Mouse (Mus musculus) left cerebral cortex, postnatal 36 days (tissue): ENCODE data around the gene Rxfp4. TPM values are rescaled to one million over a fixed set of nuclear protein-coding genes. Genes with fewer than 3 reads are reported as not detected.

Experiments
- DNase-seq, 2 experiments: peaks; one replicate each; pipeline ENCODE4 v3.0.0; 2021 to 2022; ENCODE audit warnings: low spot score in 2 of 2, mixed read lengths in 1 of 2
- intact Hi-C: fragments of 180-260 bp; cut with DNase I; formaldehyde crosslinking; loops from one replicate; pipeline ENCODE4 v1.15.1; 2025
- total RNA-seq, 2 experiments: library from RNA; stranded (reverse); gene quantifications; 2 replicates each; pipeline ENCODE4 v1.2.3; 2021

The Rxfp4 gene
- total RNA-seq: not detected

GRCm38 (mm10) chr3:88652846-88653515 is at the start of gene Rxfp4:
Rxfp4 (minus strand) TSS chr3:88653142.
- no peak for DNase-seq
- intact Hi-C loops: no loop called here

- no peak for DNase-seq
- intact Hi-C loops: no loop called here
Observed at GRCm38 (mm10) chr3:88701222-88701621, 48.3 kb upstream of the Rxfp4 start.

GRCm38 (mm10) chr3:88700247-88700646 is 47.3 kb upstream of the Rxfp4 start:
- intact Hi-C loops: no loop called here
- no peak for DNase-seq

GRCm38 (mm10) chr3:88698834-88699233 is 45.9 kb upstream of the Rxfp4 start:
- intact Hi-C loops: no loop called here
- no peak for DNase-seq

- intact Hi-C loops: no loop called here
- DNase-seq: no peak
Observed at GRCm38 (mm10) chr3:88698051-88698450, 45.1 kb upstream of the Rxfp4 start.

- DNase-seq: no peak
- intact Hi-C loops: no loop called here
Observed at GRCm38 (mm10) chr3:88695545-88695944, 42.6 kb upstream of the Rxfp4 start.

- intact Hi-C loops: no loop called here
- DNase-seq: no peak
Observed at GRCm38 (mm10) chr3:88689079-88689478, 36.1 kb upstream of the Rxfp4 start.

GRCm38 (mm10) chr3:88686734-88687611 is 34.0 kb upstream of the Rxfp4 start:
- DNase-seq: no peak
- intact Hi-C loops: no loop called here

- DNase-seq: no peak
- intact Hi-C loops: no loop called here
Observed at GRCm38 (mm10) chr3:88685958-88686451, 33.1 kb upstream of the Rxfp4 start.

- intact Hi-C loops: no loop called here
- DNase-seq: peak; percentile 97 to 98
Observed at GRCm38 (mm10) chr3:88684980-88685941, 32.3 kb upstream of the Rxfp4 start, which contains the start of gene Khdc4. Khdc4 (plus strand) TSS chr3:88685803.

GRCm38 (mm10) chr3:88684236-88684979 is 31.5 kb upstream of the Rxfp4 start:
- no peak for DNase-seq
- intact Hi-C loops: no loop called here

- intact Hi-C loops: no loop called here
- DNase-seq: no peak
Observed at GRCm38 (mm10) chr3:88683814-88684213, 30.9 kb upstream of the Rxfp4 start.

GRCm38 (mm10) chr3:88677399-88677798 is 24.5 kb upstream of the Rxfp4 start:
- intact Hi-C loops: no loop called here
- peak in 1 of 2 experiments; percentile 37 for DNase-seq

- no peak for DNase-seq
- intact Hi-C loops: no loop called here
Observed at GRCm38 (mm10) chr3:88664095-88664494, 11.2 kb upstream of the Rxfp4 start.

- intact Hi-C loops: no loop called here
- no peak for DNase-seq
Observed at GRCm38 (mm10) chr3:88659798-88660197, 6.9 kb upstream of the Rxfp4 start.

- DNase-seq: no peak
- intact Hi-C loops: no loop called here
Observed at GRCm38 (mm10) chr3:88658441-88659127, 5.6 kb upstream of the Rxfp4 start.

- no peak for DNase-seq
- intact Hi-C loops: no loop called here
Observed at GRCm38 (mm10) chr3:88655619-88656018, 2.7 kb upstream of the Rxfp4 start.

- intact Hi-C loops: no loop called here
- DNase-seq: no peak
Observed at GRCm38 (mm10) chr3:88654621-88655020, 1.7 kb upstream of the Rxfp4 start.
